Mouse (Mus musculus) MEL (cell line): ENCODE data around the gene Hdac4. TPM values are rescaled to one million over a fixed set of nuclear protein-coding genes. Genes with fewer than 3 reads are reported as not detected.

Experiments used
- DNase-seq: peaks from one replicate; pipeline ENCODE4 v3.0.0; 2011; ENCODE audit warnings: low read depth, low spot score
- H3K27ac ChIP-seq: 2 replicates; pipeline ENCODE4 v1.5.1; 2012; ENCODE audit warnings: low read depth, mild to moderate bottlenecking, control low read depth, low read length, moderate library complexity; ENCODE audit not compliant: control insufficient read depth
- H3K27me3 ChIP-seq, 2 experiments: fragments of 150-350 bp in 1 of 2; sonication (generic) in 1 of 2; 2 replicates each; pipeline ENCODE4 v1.6.1; 2012; ENCODE audit warnings: low read length in 2 of 2, mild to moderate bottlenecking in 2 of 2, improper control_type of control experiment in 1 of 2, moderate library complexity in 1 of 2; ENCODE audit not compliant: insufficient read depth in 2 of 2, control insufficient read depth in 1 of 2
- H3K36me3 ChIP-seq, 2 experiments: 2 replicates each; pipeline ENCODE4 v1.6.1; 2012 to 2014; ENCODE audit warnings: low read length in 2 of 2, improper control_type of control experiment in 1 of 2, inconsistent platforms in 1 of 2, mild to moderate bottlenecking in 1 of 2; ENCODE audit not compliant: insufficient read depth in 2 of 2, control insufficient read depth in 1 of 2
- H3K4me1 ChIP-seq, 2 experiments: fragments of 150-350 bp in 1 of 2; sonication (generic) in 1 of 2; 2 replicates each; pipeline ENCODE4 v1.6.1; 2012; ENCODE audit warnings: low read length in 2 of 2, improper control_type of control experiment in 1 of 2, mild to moderate bottlenecking in 1 of 2; ENCODE audit not compliant: insufficient read depth in 2 of 2, control insufficient read depth in 1 of 2
- H3K4me3 ChIP-seq, 2 experiments: fragments of 150-350 bp in 1 of 2; sonication (generic) in 1 of 2; 2 replicates each; pipeline ENCODE4 v1.5.1; 2012; ENCODE audit warnings: low read depth in 2 of 2, low read length in 2 of 2, mild to moderate bottlenecking in 2 of 2, moderate library complexity in 2 of 2, control low read depth in 1 of 2, improper control_type of control experiment in 1 of 2; ENCODE audit not compliant: control insufficient read depth in 1 of 2, insufficient read depth in 1 of 2
- H3K79me2 ChIP-seq: 2 replicates; pipeline ENCODE4 v1.6.1; 2012; ENCODE audit warnings: mild to moderate bottlenecking, low read length, moderate library complexity; ENCODE audit not compliant: control insufficient read depth, poor library complexity, insufficient read depth
- H3K9ac ChIP-seq: 2 replicates; pipeline ENCODE4 v1.6.1; 2012; ENCODE audit warnings: low read depth, mild to moderate bottlenecking, control low read depth, low read length, moderate library complexity; ENCODE audit not compliant: control insufficient read depth, poor library complexity, severe bottlenecking
- H3K9me3 ChIP-seq: fragments of 150-350 bp; sonication (generic); replicated peaks from 2 replicates; pipeline ENCODE4 v1.6.1; 2012; ENCODE audit warnings: mild to moderate bottlenecking, low read length, improper control_type of control experiment, moderate library complexity; ENCODE audit not compliant: insufficient read depth
- BHLHE40 ChIP-seq: IDR thresholded peaks from 2 replicates; pipeline ENCODE4 v1.6.1; 2012; ENCODE audit warnings: low read depth, mild to moderate bottlenecking, inconsistent platforms, low read length, improper control_type of control experiment, borderline replicate concordance
- EP300 ChIP-seq, 2 experiments: IDR thresholded peaks; 2 replicates each; pipeline ENCODE4 v1.6.1; 2011; ENCODE audit warnings: improper control_type of control experiment in 2 of 2, low read length in 2 of 2, low read depth in 1 of 2, mild to moderate bottlenecking in 1 of 2
- ETS1 ChIP-seq: IDR thresholded peaks from 2 replicates; pipeline ENCODE4 v1.6.1; 2012; ENCODE audit warnings: low read depth, mild to moderate bottlenecking, inconsistent platforms, low read length, improper control_type of control experiment, moderate library complexity
- GABPA ChIP-seq: IDR thresholded peaks from 2 replicates; pipeline ENCODE4 v1.6.1; 2012; ENCODE audit warnings: low read depth, mild to moderate bottlenecking, inconsistent platforms, low read length, improper control_type of control experiment, moderate library complexity
- JUND ChIP-seq: IDR thresholded peaks from 2 replicates; pipeline ENCODE4 v1.6.1; 2011; ENCODE audit warnings: low read depth, mild to moderate bottlenecking, improper control_type of control experiment, low read length
- MAX ChIP-seq: IDR thresholded peaks from 2 replicates; pipeline ENCODE4 v1.6.1; 2011; ENCODE audit warnings: low read length, improper control_type of control experiment
- MYB ChIP-seq: IDR thresholded peaks from 2 replicates; pipeline ENCODE4 v1.6.1; 2011; ENCODE audit warnings: mild to moderate bottlenecking, low read depth, low read length, improper control_type of control experiment
- MYC ChIP-seq: IDR thresholded peaks from 2 replicates; pipeline ENCODE4 v1.6.1; 2011; ENCODE audit warnings: low read depth, mild to moderate bottlenecking, low read length, improper control_type of control experiment, moderate library complexity
- NRF1 ChIP-seq: IDR thresholded peaks from 2 replicates; pipeline ENCODE4 v1.6.1; 2014; ENCODE audit warnings: low read depth, mild to moderate bottlenecking, inconsistent platforms, low read length, improper control_type of control experiment, moderate library complexity; ENCODE audit not compliant: poor library complexity, insufficient read depth, severe bottlenecking
- POLR2AphosphoS2 ChIP-seq: IDR thresholded peaks from 2 replicates; pipeline ENCODE4 v1.6.1; 2011; ENCODE audit warnings: low read length, improper control_type of control experiment
- POLR2AphosphoS5 ChIP-seq: IDR thresholded peaks from 2 replicates; pipeline ENCODE4 v1.6.1; 2012; ENCODE audit warnings: low read depth, borderline replicate concordance, mild to moderate bottlenecking, inconsistent platforms, low read length, moderate library complexity, mixed read lengths
- RCOR1 ChIP-seq: IDR thresholded peaks from 2 replicates; pipeline ENCODE4 v1.6.1; 2012; ENCODE audit warnings: low read depth, mild to moderate bottlenecking, inconsistent platforms, low read length, improper control_type of control experiment
- TAL1 ChIP-seq: IDR thresholded peaks from 2 replicates; pipeline ENCODE4 v1.6.1; 2012; ENCODE audit warnings: mild to moderate bottlenecking, inconsistent platforms, low read length, moderate library complexity, mixed read lengths
- TCF12 ChIP-seq: IDR thresholded peaks from 2 replicates; pipeline ENCODE4 v1.6.1; 2014; ENCODE audit warnings: low read depth, mild to moderate bottlenecking, inconsistent platforms, low read length, improper control_type of control experiment, moderate library complexity
- UBTF ChIP-seq: IDR thresholded peaks from 2 replicates; pipeline ENCODE4 v1.6.1; 2012; ENCODE audit warnings: low read depth, mild to moderate bottlenecking, inconsistent platforms, low read length, improper control_type of control experiment, moderate library complexity, borderline replicate concordance; ENCODE audit not compliant: insufficient read depth
- USF1 ChIP-seq: IDR thresholded peaks from 2 replicates; pipeline ENCODE4 v1.6.1; 2014; ENCODE audit warnings: low read depth, mild to moderate bottlenecking, inconsistent platforms, low read length, improper control_type of control experiment, moderate library complexity
- USF2 ChIP-seq, 2 experiments: IDR thresholded peaks; 2 replicates each; pipeline ENCODE4 v1.6.1; 2011 to 2012; ENCODE audit warnings: improper control_type of control experiment in 2 of 2, low read length in 2 of 2, borderline replicate concordance in 1 of 2, inconsistent platforms in 1 of 2, low read depth in 1 of 2, mild to moderate bottlenecking in 1 of 2; ENCODE audit not compliant: insufficient read depth in 1 of 2
- ZKSCAN1 ChIP-seq: IDR thresholded peaks from 2 replicates; pipeline ENCODE4 v1.6.1; 2012; ENCODE audit warnings: low read depth, mild to moderate bottlenecking, inconsistent platforms, low read length, improper control_type of control experiment, moderate library complexity
- polyA plus RNA-seq, 2 experiments: library from polyadenylated mRNA; stranded (reverse) in 1 of 2; unstranded in 1 of 2; fragments of >175 nt in 1 of 2; fragments of >200 nt in 1 of 2; gene quantifications; 2 replicates each; pipeline versions ENCODE4 v1.2.1 to v1.2.4; 2012; ENCODE audit warnings: low replicate concordance in 2 of 2, low read depth in 1 of 2; ENCODE audit not compliant: insufficient read length in 2 of 2, insufficient read depth in 1 of 2, missing spikeins in 1 of 2
- total RNA-seq: library from RNA; depleted of rRNA; stranded (reverse); fragments of 300-350 nt; gene quantifications from 2 replicates; pipeline ENCODE4 v1.2.3, GENCODE M21; 2012

The Hdac4 gene
- total and polyA plus RNA-seq, 3 experiments: 11.0 to 19.5 (median 12.3) TPM

GRCm38 (mm10) chr1:92043989-92044388 is 151.5 kb downstream of the Hdac4 start:
- Histone ChIP-seq H3K27me3 (no peaks in the 10 kb centered on the region), H3K9ac (no peak overlapping the region)
- TF ChIP-seq ETS1 (no peak), JUND (no peak), POLR2AphosphoS5 (no peak), USF2 (IDR thresholded peaks at IDR 0.05; ENCODE audit: borderline replicate concordance in 1 of 2, insufficient read depth in 1 of 2, low read depth in 1 of 2, low read length in 2 of 2) (no peak), TCF12 (no peak), POLR2AphosphoS2 (no peak), UBTF (no peak), MAX (no peak), MYB (no peak), RCOR1 (no peak), EP300 (IDR thresholded peaks at IDR 0.05; ENCODE audit: low read depth in 1 of 2, low read length in 2 of 2) (no peak), TAL1 (no peak), ZKSCAN1 (no peak), USF1 (no peak), MYC (no peak), GABPA (no peak)
- TF ChIP-seq, all 39 proteins: peak for 0
- H3K27ac ChIP-seq: no peak overlapping the region
- DNase-seq: no peak
- H3K79me2 ChIP-seq: no peaks in the 10 kb centered on the region
- no peaks in the 10 kb centered on the region; a peak in 1 of 4 replicates for H3K36me3 ChIP-seq
- no peaks in the 10 kb centered on the region for H3K9me3 ChIP-seq
- H3K4me1 ChIP-seq: peaks cover under 1% of the 10 kb centered on the region in 2 experiments; a peak in 1 of 4 replicates
- H3K4me3 ChIP-seq: no peak overlapping the region

GRCm38 (mm10) chr1:92042126-92042525 is 153.4 kb downstream of the Hdac4 start:
- TF ChIP-seq NRF1 (no peak), BHLHE40 (peak; percentile 36; the same call in 1 of the 2 replicates)
- Histone ChIP-seq H3K27me3 (no peaks in the 10 kb centered on the region), H3K27ac (no peak overlapping the region), H3K36me3 (no peaks in the 10 kb centered on the region), H3K4me3 (no peak overlapping the region), H3K9me3 (no peaks in the 10 kb centered on the region), H3K4me1 (no peaks in the 10 kb centered on the region; a peak in 1 of 4 replicates), H3K9ac (no peak overlapping the region), H3K79me2 (no peaks in the 10 kb centered on the region)
- DNase-seq: peak; percentile 27
